Mouse (Mus musculus): ENCODE data around the gene Dnajc5. TPM values are rescaled to one million over a fixed set of nuclear protein-coding genes. Genes with fewer than 3 reads are reported as not detected.

The Dnajc5 gene
- total RNA-seq, 2 experiments from 2014 or later: 299 to 304 TPM

Small RNA genes lying within 50 kb of the gene (microRNA-seq; reads per million reads assigned to microRNA genes)
- 0 reads per million in 2 experiments for gene Mir7006

Other genes with a start within 250 kb of the Dnajc5 start
- 10 to 100 TPM; 23.9 to 25.8 TPM for gene Gmeb2, start 232.4 kb upstream of the Dnajc5 start, total RNA-seq (2021)
- 100 to 1,000 TPM; 647 to 666 TPM for gene Stmn3, start 206.0 kb upstream of the Dnajc5 start, total RNA-seq (2021)
- 10 to 100 TPM; 24.9 to 34.5 TPM for gene Rtel1, start 200.7 kb upstream of the Dnajc5 start, total RNA-seq (2021)
- gene Zgpat, start 155.6 kb upstream of the Dnajc5 start, total RNA-seq (2021): 10 to 100 TPM; 66.0 to 67.6 TPM
- 10 to 100 TPM; 43.9 to 48.5 TPM for gene Arfrp1, start 155.1 kb upstream of the Dnajc5 start, total RNA-seq (2021)
- 10 to 100 TPM; 34.4 to 35.6 TPM for gene Lime1, start 140.4 kb upstream of the Dnajc5 start, total RNA-seq (2021)
- gene Zbtb46, start 61.1 kb upstream of the Dnajc5 start, total RNA-seq (2021): 10 to 100 TPM; 13.8 to 15.3 TPM
- gene Abhd16b, start 27.3 kb upstream of the Dnajc5 start, total RNA-seq (2021): not detected
- 10 to 100 TPM; 77.5 to 82.8 TPM for gene Tpd52l2, start 23.3 kb upstream of the Dnajc5 start, total RNA-seq (2021)
- gene Uckl1, start 64.4 kb downstream of the Dnajc5 start, total RNA-seq (2021): 10 to 100 TPM; 51.5 to 70.2 TPM
- 10 to 100 TPM; 57.5 to 60.3 TPM for gene Prpf6, start 71.4 kb downstream of the Dnajc5 start, total RNA-seq (2021)
- 10 to 100 TPM; 70.4 to 77.9 TPM for gene Zfp512b, start 72.3 kb downstream of the Dnajc5 start, total RNA-seq (2021)
- 10 to 100 TPM; 20.8 to 23.5 TPM for gene Samd10, start 78.7 kb downstream of the Dnajc5 start, total RNA-seq (2021)
- gene Gm29797, start 136.5 kb downstream of the Dnajc5 start, total RNA-seq (2021): under 1 TPM; 0.67 to 0.80 TPM
- 10 to 100 TPM; 14.2 to 14.3 TPM for gene Sox18, start 151.2 kb downstream of the Dnajc5 start, total RNA-seq (2021)
- gene Tcea2, start 159.8 kb downstream of the Dnajc5 start, total RNA-seq (2021): 10 to 100 TPM; 58.3 to 59.3 TPM
- 10 to 100 TPM; 29.3 to 30.7 TPM for gene Rgs19, start 173.5 kb downstream of the Dnajc5 start, total RNA-seq (2021)
- gene Lkaaear1, start 178.0 kb downstream of the Dnajc5 start, total RNA-seq (2021): not detected
- gene Oprl1, start 194.5 kb downstream of the Dnajc5 start, total RNA-seq (2021): 10 to 100 TPM; 57.5 to 61.9 TPM
- gene Myt1, start 242.8 kb downstream of the Dnajc5 start, total RNA-seq (2021): 10 to 100 TPM; 10.4 to 15.5 TPM